Mouse (Mus musculus) liver, postnatal 0 days (tissue): Measurements from ENCODE around the gene Olfr522.

Experiments used
- CTCF ChIP-seq: sonication (generic); IDR thresholded peaks from 2 replicates; pipeline ENCODE4 v1.5.1; 2016; ENCODE audit warnings: antibody characterized with exemption, low read depth
- EP300 ChIP-seq: IDR thresholded peaks from 2 replicates; pipeline ENCODE4 v1.6.1; 2016; ENCODE audit warnings: antibody characterized with exemption, low read depth, mild to moderate bottlenecking

DNA sequence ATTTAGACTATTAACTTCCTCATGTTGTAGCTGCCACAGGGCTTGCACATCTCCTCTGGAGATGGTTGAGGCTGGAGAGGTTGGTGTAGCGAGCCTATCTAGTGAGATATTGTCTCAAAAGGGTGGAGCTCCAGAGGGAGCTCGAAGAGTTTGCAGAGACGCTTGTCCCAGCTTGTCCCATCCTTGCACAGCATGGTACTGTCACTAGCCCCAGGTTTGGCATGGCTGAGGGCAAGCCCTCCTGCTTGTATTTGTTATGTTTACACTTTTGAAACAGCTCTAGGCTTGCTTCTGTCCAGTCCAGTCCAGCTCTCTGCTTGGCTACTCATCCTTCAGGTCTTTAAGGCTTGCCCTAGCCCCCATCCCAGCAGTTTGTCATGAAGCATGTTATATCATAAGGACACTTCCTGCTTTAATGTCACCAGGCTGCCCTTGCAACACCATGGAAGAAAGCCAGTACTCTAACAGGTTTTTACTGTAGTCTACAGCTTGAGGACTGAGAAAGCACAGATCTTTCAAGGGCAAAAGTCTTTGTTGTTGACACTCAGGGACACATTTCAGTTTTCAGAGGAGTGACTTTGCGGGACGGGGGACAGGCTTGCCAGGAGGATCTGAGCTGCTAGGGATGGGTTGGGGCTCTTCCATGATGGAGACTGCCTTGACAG lies 29.3 kb downstream of the Olfr522 start:
- TF ChIP-seq CTCF (no peak), EP300 (no peak)
